9 mouse cellular contexts compared by ENCODE assay signal in the genomic region with DNA sequence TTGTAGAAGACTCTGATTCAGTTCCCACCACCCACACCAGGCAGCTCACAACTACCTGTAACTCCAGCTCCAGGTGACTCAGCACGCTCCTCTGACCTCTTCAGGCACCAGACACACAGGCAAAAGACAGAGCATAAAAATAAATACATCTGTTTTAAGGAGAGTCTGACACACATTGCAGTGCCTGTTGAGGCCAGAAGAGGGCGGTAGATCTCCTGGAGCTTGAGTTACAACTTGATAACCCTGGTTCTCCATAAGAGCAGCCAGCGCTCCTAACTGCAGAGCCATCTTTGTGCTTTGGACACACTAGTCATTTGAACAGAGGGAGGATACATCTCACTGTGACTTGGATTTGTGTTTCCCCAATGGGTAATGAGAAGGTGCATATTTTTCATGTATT. TPM values are rescaled to one million over a fixed set of nuclear protein-coding genes. Genes with fewer than 3 reads are reported as not detected.
DNase-seq lines count a peak whose midpoint lies in the region; ATAC-seq and TF ChIP-seq lines count a peak whose summit lies in the region.
"Had no signal": no experiment of that assay in that cellular context is flagged by ENCODE, and none has a peak within 500 bp of the region (broad histone marks: within the 10 kb centered on the region; RNA-seq: fewer than 3 reads in every experiment).

No protein-coding gene starts in this region.

- peak; percentile 33 for DNase-seq in kidney, adult 2 months
- peak; percentile 20 for DNase-seq in Muller cell, postnatal 12 days (ENCODE audit: inconsistent ontology term)
- peak; percentile 42 for DNase-seq in c-Kit-positive CD71-positive TER-119-negative erythroid progenitor cells, embryonic 14.5 days (ENCODE audit: low read depth)
- peak; percentile 52 for DNase-seq in kidney, postnatal 10 days
- peak; percentile 69 for DNase-seq in lung, postnatal 36 days

- no peak overlapping the region for H3K4me2 ChIP-seq in kidney, embryonic 15.5 days
- H3K4me2 ChIP-seq: heart, embryonic 15.5 days had no signal

- ATAC-seq in kidney, embryonic 15.5 days (replicated peaks; ENCODE audit: low FRiP score), result no peak

- H3K27me3 ChIP-seq in kidney, adult 2 months (replicated peaks; ENCODE audit: control insufficient read depth, insufficient read depth, low read length), result no peaks in the 10 kb centered on the region
- H3K27me3 ChIP-seq in kidney, embryonic 15.5 days, result no peaks in the 10 kb centered on the region
- H3K27me3 ChIP-seq in testis, adult 2 months (ENCODE audit: control insufficient read depth, insufficient read depth, low read length), result no peaks in the 10 kb centered on the region
- H3K27me3 ChIP-seq: heart, embryonic 15.5 days had no signal

- H3K9ac ChIP-seq in kidney, embryonic 15.5 days, result no peak overlapping the region
- H3K9ac ChIP-seq: heart, embryonic 15.5 days had no signal

- H3K27ac ChIP-seq in kidney, adult 2 months (ENCODE audit: insufficient read depth, low read depth, low read length), result no peak overlapping the region
- H3K27ac ChIP-seq in kidney, embryonic 15.5 days, result no peak overlapping the region
- no peak overlapping the region for H3K27ac ChIP-seq in testis, adult 2 months (ENCODE audit: control insufficient read depth, insufficient read depth, low read depth, low read length)
- H3K27ac ChIP-seq: heart, embryonic 15.5 days had no signal

- TF ChIP-seq POLR2A in kidney, adult 2 months (IDR thresholded peaks at IDR 0.05; ENCODE audit: low read depth, low read length), result no peak
- no peak for TF ChIP-seq POLR2A in testis, adult 2 months (IDR thresholded peaks at IDR 0.05; ENCODE audit: control insufficient read depth, low read depth, low read length)

- H3K4me3 ChIP-seq in kidney, adult 2 months (ENCODE audit: insufficient read depth, low read depth, low read length), result no peak overlapping the region
- no peak overlapping the region for H3K4me3 ChIP-seq in kidney, embryonic 15.5 days (replicated peaks)
- no peak overlapping the region for H3K4me3 ChIP-seq in testis, adult 2 months (ENCODE audit: control insufficient read depth, low read depth, low read length)
- H3K4me3 ChIP-seq: heart, embryonic 15.5 days; myocyte had no signal

- no peaks in the 10 kb centered on the region for H3K36me3 ChIP-seq in kidney, adult 2 months (ENCODE audit: control insufficient read depth, insufficient read depth, low read length)
- H3K36me3 ChIP-seq in kidney, embryonic 15.5 days, result no peaks in the 10 kb centered on the region
- no peaks in the 10 kb centered on the region for H3K36me3 ChIP-seq in testis, adult 2 months (ENCODE audit: control insufficient read depth, insufficient read depth, low read length)
- H3K36me3 ChIP-seq: heart, embryonic 15.5 days had no signal

- H3K4me1 ChIP-seq in kidney, adult 2 months (ENCODE audit: control insufficient read depth, insufficient read depth, low read length), result no peaks in the 10 kb centered on the region
- no peaks in the 10 kb centered on the region for H3K4me1 ChIP-seq in kidney, embryonic 15.5 days
- no peaks in the 10 kb centered on the region for H3K4me1 ChIP-seq in testis, adult 2 months (ENCODE audit: control insufficient read depth, insufficient read depth, low read length)

- peak; percentile 66 for TF ChIP-seq CTCF in kidney, adult 2 months (conservative IDR thresholded peaks at IDR 0.05; ENCODE audit: insufficient read depth, insufficient read length, low read depth, low read length)
- peak; percentile 43; the same call in 1 of the 2 replicates for TF ChIP-seq CTCF in testis, adult 2 months (IDR thresholded peaks at IDR 0.05; ENCODE audit: control insufficient read depth, insufficient read depth, insufficient replicate concordance, low read depth, low read length)

- H3K9me3 ChIP-seq in kidney, embryonic 15.5 days (replicated peaks), result no peaks in the 10 kb centered on the region
- H3K9me3 ChIP-seq: heart, embryonic 15.5 days had no signal

- 55% methylated on average over 3 of the region's 3 CpGs for WGBS in kidney, adult 2 months
- 45% methylated on average over 3 of the region's 3 CpGs for WGBS in kidney, embryonic 15.5 days

RNA-seq across cellular contexts. Expression of gene Slc36a3, which starts 13.2 kb away (rescaled TPM):
- 0.04 and 0.11 TPM in 2 replicates for polyA plus RNA-seq in kidney, adult 2 months (2012; rRNA removed)
- polyA plus RNA-seq in kidney, embryonic 15.5 days (2015; fragmentation: Nextera tagmentation; extraction: Ambion mirVana), result not detected in 2 replicates
- polyA plus RNA-seq in testis, adult 2 months (2012; rRNA removed), result 87.6 and 103 TPM in 2 replicates
- polyA plus RNA-seq: heart, embryonic 15.5 days; myocyte had no signal

RNA-seq across cellular contexts. Expression of gene Slc36a2, which starts 20.2 kb away (rescaled TPM):
- 35.4 and 36.9 TPM in 2 replicates for polyA plus RNA-seq in kidney, adult 2 months (2012; rRNA removed)
- 0.83 and 2.4 TPM in 2 replicates for polyA plus RNA-seq in kidney, embryonic 15.5 days (2015; fragmentation: Nextera tagmentation; extraction: Ambion mirVana)
- 0.56 and 0.65 TPM in 2 replicates for polyA plus RNA-seq in testis, adult 2 months (2012; rRNA removed)
- polyA plus RNA-seq: myocyte had no signal

RNA-seq across cellular contexts. Expression of gene Slc36a1, which starts 39.4 kb away (rescaled TPM):
- polyA plus RNA-seq in kidney, adult 2 months (2012; rRNA removed), result 60.5 and 63.4 TPM in 2 replicates
- polyA plus RNA-seq in kidney, embryonic 15.5 days (2015; fragmentation: Nextera tagmentation; extraction: Ambion mirVana), result 1.5 and 3.1 TPM in 2 replicates
- 15.2 and 18.1 TPM in 2 replicates for polyA plus RNA-seq in testis, adult 2 months (2012; rRNA removed)

Comparison
In these comparisons a context has a peak if more than half of its experiments do, and no peak if none do; other contexts are left out.
1. RNA of gene Slc36a2, which starts 20.2 kb away (polyA plus RNA-seq): 35.4 to 36.9 TPM in kidney, adult 2 months; 0.83 to 2.4 TPM in kidney, embryonic 15.5 days and 0.56 to 0.65 TPM in testis, adult 2 months; every median in the first group is over 10 times any median in the second.
2. RNA of gene Slc36a3, which starts 13.2 kb away (polyA plus RNA-seq): 87.6 to 103 TPM in testis, adult 2 months; 0.04 to 0.11 TPM in kidney, adult 2 months and not detected in kidney, embryonic 15.5 days; every median in the first group is over 10 times any median in the second.
3. Peak in every context shown above with its lines, with median percentiles within 50 percentile points of each other: DNase-seq.